Mouse (Mus musculus) WW6 (cell line): ENCODE data around the gene Lingo1.

Source experiments
- DNase-seq: peaks from one replicate; pipeline ENCODE4 v3.0.0-alpha.2; 2013; ENCODE audit warnings: low read depth, low spot score

The Lingo1 gene

DNA sequence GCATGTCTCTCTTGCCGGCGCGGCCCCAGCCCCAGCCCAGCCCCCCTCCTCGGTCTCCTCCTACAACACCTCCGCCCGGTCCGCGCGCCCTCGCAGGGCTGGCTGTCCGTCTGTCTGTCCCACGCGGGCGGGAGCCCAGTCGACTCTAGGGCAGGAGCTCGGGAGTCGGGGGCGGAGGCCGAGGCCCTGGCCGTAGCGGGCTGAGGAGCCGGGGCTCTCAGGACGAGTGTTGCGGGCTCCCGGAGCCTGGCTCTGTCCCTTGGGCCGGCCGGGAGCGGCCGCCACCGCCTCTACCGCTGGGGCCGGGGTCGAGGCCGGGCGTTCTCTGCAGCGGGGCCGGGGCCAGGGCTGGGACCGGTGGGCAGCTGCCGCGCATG, 161.2 kb downstream of the Lingo1 start:
- no peak for DNase-seq

DNA sequence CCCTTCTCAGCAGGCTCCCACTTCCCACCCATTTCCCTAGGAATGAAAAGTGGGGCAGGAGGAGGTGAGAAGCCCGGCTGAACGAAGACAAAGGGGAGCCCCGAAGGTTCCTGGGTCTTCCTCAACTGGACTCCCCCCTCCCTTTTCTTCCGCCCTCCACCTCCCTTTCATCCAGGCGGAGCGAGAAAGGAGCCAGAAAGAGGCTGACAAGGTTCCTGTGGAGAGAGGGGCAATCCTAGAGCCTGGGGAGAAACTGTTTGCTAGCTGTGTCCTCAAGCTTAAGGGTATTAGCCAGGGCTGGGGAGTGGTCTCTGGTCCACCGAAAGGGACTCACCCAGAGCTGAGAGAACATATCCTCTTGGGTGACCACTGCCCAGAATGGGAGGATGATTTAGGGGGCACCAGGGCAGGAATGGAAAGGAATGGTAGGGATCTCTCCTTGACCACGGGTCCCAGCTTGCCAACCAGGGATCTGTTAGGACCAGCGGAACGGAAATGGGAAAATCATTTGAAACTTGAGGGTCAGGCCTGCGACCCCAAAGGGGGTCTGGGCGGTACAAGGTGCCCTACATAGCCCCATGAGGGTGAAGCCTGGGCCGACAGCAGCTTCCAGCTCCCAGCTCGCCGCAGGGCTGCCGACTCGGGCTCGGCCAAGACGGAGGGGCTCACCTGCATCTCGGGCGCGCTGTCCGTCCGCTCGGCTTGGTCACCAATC, 161.7 kb downstream of the Lingo1 start:
- no peak for DNase-seq

DNA sequence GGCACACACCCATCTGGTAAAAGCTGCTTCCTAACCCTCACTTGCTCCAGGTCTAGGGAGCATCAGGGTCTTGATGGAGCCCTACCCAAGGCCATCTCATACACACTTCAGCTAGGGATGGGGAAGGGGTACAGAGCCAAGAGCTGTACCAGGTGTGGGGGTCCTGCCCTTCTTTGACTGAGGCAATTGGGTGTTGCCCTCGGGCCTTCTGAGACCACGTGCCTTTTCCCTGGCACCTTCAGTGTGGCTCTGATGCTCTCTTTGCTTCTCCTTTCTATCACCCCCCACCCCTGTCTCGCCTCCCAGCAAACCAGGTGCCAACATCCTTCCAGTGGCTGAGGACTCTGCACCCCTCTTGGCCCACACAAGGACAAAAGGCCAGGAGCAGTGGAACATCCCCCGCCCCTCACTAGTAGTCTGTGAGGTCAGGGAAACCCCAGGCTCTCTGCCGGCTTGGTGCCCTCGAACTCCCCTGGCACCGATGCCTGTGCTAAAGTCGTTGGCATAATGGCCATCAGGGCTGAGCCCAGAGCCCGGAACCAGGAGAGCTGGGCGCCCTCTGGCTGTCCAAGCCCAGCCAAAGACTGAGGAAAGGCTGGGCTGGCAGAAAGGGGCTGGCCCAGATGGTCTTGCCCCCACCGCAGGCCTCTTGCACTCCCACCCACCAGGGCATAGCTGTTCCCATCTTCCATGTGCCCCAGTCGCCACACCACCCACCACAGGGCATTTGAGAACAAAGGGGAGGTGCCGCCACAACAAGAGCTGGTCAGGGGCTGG, 162.6 kb downstream of the Lingo1 start:
- no peak for DNase-seq

DNA sequence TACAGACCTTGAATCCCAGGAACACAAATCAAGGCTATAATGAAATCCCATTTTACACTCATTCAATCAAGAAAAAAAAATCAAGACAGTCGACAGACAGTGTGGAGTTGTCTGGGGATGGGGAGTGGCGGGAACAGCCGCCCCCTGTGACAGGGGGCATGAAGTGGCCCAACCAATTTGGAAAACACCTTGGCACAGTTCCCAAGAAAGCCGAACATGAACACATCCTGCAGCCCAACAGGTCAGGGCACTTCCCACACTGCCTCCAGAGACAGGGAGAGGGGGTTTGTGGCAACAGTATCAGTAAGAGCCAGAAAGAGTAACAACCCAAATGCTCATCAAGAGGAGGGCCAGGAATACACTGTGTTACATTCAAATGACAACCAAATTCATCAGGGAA, 165.3 kb downstream of the Lingo1 start:
- DNase-seq, result no peak

DNA sequence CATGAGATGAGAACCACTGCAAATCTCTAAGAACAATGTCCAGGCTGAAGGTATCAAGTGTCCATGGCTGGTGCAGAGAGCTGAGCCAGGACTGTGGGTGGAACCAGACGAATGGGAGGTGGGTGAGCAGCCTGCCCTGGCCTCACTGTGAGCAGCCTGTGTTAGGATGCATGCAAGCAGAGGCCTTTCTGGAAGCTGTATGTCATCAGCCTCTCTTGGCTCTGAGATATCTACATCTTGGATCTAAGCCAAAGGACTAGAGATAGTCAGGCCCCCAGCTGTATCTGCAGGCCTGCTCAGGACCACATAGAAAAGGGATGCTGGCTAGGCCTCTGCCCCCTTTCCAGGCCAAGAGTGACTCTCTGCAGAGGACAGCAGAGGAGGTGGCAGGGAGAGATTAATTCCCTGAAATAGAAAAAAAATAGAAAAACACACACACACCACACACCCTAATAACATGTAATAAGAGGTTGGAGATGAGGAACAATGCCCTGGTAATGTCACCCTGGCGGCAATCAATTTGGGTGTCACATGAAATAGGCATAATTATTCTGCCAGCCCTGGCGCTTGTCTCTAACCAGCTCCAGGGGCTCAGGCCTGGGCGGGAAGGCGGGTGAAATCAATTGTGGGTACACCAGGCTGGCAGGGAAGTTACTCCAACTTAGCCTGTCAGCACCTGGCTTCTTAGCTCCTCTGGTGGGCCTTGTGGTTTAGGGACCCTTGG, 166.4 kb downstream of the Lingo1 start:
- DNase-seq, result no peak

DNA sequence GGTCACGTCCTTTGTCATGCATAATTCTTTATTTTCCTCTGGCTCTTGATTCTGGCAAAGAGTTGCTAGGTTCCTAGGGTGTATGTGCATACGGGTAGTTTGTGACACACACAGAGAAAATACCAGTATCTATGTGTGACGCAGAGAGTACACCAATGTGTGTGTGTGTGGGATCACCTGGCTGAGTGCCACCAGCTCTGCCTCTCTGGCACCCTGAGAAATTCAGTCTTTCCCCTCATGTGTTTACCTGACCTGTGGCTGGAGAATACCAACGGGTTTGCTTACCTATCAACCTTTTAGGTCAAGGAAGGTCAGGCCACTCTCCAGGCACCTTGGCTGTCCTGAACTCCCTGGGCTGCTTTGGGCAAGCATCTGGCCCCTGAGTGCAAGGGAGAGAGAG, 169.0 kb downstream of the Lingo1 start:
- DNase-seq, result no peak

DNA sequence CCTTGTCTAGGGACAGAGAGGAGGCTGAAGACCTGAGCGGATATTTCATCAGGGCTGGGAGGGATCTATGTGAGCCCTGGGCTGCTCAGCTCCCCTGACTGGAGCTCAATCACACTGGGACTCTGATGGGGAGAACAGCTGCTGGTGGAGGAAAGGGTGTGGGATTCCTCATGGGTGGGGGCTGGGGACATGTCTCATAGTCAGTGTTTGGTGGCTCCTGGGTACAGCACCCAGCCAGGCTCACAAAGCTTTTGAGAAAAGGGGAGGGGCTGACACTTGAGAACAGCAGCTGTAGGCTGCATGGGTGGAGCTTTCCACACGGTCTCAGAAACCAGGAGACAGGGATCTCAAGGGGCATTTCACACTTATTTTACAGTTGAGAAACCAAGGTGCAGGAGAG, 171.3 kb downstream of the Lingo1 start:
- no peak for DNase-seq

DNA sequence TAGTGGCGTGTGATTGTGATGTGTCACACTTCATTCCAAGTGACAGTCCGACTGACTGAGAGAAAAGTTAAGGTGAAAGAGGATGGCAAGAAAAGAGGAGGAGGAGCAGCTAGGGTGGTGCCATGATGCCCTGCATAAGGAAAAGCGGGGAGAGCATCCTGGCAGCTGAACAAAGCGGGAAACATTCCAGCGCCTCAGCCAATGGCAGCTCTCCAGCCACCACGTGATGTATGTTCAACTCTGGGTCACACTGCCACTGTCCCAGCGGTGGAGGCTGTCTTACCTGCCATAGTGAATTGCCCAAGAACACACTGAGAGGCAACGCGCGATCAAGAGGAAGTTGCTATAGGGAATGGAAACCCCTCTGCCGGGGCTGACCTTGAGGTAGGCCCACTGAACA, 172.9 kb downstream of the Lingo1 start:
- DNase-seq, result no peak

DNA sequence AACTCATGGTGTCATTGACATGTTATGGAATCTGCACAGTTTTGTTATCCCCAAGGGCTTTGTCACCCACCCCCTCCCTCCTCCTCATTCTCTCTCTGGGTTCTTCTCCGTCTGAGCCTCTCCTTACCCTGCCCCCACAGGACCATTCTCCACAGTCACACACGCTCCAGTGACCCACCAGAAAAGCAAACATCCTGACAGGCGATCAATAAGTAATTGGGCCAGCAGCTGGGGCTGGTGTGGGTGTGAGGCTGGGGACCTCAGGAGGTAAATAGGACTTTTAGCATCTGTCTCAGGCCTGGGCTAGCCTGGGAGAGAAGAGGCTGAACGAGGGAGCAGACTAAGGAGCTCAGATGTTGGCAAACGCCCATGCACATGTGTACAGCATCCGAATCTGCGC, 173.5 kb downstream of the Lingo1 start:
- no peak for DNase-seq

DNA sequence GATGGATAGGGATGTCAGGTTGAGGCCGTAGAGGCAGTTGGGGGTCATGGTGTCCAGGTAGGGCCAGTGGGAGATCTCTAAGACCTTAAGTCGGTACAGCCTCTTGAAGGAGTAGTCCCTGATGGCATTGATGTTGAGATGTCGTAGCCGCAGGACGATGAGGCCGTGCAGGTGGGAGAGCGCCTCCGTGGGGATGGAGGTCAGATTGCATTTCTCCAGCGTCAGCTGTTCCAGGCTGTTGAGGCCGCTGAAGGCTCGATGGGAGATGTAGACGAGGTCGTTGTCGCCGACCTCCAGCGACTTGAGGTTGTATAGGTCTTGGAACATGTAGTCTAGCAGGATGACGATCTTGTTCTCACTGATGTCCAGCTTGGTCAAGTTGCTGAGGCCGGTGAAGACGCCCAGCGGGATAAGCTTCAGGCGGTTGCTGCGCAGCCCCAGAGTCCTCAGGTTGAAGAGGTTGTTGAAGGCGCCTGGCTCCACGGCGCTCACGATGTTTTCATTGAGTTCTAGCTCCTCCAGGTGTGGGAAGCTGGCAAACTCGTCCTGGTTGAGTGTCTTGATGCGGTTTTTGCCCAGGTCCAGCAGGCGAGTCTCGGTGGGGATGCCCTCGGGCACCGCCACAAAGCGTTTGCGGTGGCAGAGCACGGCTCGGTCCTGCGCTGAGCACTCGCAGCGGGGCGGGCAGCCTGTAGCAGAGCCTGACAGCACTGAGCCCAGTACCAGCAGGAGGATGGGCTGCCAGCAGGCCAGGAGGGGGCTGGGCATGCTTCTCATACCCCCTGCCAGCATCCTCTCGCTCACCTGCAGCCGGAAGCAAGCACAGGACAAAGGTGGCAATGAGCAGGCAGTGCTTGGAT, 175.5 kb downstream of the Lingo1 start:
- peak; percentile 45 for DNase-seq

DNA sequence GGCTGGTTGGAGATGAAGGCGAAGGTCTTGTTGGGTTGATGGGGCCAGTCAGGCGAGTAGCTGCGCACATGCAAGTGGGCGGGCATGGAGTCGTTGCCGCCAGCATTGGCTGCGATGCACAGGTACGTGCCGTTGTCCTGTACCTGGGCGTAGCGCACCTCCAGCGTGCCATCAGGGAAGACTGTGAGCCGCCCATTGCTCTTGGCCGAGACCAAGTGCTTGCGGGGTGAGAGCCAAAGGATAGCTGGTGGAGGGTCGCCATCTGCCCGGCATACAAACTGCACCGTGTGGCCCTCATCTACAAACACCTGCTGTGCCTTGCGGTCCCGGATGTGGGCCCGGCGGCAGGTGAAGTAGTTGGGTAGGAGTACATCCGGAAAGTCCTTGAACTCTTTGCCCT, 176.6 kb downstream of the Lingo1 start:
- DNase-seq, result no peak

DNA sequence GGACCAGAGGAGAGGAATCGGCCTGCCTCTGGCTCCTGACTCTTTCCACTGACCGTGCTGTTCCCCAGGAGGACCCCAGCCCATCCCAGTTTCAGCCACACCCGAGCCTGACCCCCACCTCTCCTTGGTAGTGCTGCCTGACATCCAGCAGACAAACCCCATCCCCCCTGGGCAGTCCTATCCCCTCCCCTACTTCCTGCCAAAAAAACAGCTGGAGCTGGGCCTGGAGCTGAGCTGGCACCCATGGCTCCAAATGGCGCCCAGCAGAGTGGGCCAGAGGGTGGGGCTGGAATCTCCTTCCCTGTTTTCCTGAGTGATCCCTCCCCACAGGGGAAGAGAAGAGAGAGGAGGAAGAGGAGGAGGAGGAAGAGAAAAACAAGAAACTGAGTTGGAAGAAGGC, 177.6 kb downstream of the Lingo1 start:
- no peak for DNase-seq

DNA sequence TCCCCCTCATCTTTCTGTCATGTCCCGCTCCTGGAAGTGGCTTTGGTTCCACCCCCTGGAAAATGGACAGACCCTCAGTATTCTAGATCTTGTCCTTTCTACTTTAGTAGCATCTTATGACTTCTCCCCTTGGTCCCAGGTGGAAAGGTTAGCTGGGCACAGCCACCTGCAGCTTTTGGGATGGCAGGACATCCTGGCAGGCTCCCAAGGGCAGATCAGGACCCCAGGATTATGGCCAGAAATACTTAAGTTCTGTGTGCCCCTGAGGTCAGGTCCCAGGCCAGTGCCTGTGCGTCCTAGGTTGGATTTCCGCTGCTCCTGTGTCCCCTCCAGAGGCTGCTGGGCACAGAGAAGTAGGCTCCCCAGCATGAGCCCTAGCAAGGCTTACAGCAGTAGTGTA, 180.2 kb downstream of the Lingo1 start:
- no peak for DNase-seq

DNA sequence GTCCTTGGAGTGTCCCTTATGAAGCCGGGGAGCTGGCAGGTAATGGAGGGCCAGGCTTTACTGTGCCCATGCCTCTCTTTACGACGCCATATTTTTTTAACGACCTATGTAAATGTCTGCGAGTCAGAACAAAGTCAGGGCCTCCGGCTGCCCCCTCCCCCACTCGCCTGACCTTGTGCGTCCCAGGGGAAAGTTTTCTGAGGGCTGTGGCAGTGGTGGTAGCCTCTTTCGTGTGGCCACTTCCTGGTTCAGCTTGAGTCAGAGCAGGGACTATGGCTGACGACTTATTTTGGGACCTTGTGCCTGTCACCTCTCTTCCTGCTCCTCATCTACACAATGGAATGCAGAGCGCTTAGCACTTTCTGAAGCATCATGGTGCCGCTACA, 183.5 kb downstream of the Lingo1 start:
- DNase-seq, result no peak

DNA sequence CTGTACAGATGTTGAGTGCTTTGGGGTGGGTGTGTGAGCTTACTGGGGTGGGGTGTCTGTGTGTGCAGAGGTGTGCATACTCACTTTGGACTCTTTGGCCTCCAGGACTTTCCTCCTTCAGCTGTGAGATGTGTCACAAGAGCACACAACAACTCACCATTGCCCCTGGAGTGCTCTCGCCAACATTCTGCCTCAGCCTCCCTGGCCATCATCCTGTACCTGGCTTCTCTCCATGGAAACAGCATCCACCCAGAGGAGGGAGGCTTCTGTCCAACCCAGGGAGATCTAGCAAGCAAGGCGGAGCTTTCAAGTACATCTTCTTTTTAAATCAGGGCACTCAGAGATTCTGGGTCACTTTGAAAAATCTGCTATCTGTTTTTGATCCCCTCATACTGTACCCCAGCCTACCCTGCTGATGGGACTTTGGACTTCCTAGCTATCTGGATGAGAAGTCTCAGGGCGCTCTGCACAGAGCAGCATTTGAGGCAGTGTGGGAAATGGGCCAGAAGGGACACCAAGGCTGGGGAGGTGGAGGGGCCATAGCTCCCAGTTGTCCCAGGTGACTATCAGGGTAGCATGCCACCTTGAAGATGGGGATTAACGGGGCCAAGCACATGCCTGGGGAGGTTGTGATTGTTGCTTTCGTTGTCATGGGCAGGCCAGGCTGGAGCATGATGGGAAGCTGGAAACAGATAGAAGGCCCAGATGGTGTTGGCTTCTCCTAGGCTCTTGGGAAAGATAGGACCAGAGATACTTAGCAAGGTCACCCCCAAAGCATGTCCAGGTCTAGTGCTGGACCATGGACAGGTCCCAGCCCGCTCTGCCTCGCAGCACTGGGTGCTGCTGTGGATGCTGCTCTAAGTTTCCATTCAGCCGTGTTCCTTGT, 184.1 kb downstream of the Lingo1 start:
- no peak for DNase-seq

DNA sequence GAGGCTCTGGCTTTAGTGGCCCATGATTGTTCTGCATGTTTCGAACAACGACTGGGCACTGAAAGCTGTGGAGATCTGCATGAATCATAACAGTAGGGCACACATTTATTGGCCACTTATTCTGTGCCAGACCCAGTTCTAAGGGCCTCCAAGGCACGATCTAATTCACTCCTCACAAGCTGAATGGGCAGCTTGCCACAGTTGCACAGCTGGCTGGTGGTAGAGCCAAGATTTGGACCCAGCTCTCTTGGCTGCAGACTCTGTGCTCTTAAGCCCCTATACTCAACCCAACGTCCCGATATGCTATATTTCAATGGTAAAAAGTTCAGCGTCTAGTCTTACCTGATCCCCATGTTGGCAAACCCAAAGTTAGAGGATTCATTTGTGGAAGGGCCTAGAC, 185.3 kb downstream of the Lingo1 start:
- DNase-seq, result no peak

DNA sequence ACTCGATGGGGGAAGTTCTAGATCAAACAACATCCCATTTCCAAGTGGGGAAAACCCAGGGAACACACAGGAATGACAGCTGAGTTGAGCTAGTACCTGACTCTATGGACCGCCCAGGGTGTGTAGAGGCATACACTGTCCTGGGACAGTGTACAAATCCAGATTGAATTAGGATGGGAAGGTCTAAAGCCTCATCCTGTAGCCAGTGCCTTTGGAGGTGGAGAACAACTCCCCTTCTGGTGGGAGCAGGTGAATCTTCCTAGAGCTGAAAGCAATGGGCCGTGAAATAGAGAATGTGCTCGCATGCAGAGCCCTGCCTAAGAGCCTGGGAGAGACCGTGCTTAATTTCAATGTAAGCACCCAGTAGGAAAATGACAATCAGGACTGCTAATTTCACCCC, 185.8 kb downstream of the Lingo1 start:
- no peak for DNase-seq

DNA sequence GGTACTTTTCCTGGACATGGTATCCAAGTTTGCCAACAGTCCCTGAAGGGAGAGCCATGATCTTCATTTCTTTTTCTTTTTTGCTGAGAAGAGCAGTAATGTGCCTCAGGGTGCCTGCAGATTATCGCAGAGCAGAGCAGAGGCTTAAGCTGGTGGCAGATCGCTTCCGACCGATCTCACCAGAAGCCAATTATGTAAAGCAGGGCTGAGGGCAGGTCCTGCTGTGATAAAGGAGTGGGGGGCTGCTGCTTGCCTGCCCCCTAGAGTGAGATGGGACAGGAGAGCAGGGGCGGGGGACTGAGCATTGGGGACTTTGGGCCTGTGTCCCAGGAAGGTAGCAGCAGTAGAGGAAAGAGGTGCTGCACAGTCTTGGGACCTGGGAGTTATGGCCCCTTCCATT, 186.8 kb downstream of the Lingo1 start:
- DNase-seq, result no peak

DNA sequence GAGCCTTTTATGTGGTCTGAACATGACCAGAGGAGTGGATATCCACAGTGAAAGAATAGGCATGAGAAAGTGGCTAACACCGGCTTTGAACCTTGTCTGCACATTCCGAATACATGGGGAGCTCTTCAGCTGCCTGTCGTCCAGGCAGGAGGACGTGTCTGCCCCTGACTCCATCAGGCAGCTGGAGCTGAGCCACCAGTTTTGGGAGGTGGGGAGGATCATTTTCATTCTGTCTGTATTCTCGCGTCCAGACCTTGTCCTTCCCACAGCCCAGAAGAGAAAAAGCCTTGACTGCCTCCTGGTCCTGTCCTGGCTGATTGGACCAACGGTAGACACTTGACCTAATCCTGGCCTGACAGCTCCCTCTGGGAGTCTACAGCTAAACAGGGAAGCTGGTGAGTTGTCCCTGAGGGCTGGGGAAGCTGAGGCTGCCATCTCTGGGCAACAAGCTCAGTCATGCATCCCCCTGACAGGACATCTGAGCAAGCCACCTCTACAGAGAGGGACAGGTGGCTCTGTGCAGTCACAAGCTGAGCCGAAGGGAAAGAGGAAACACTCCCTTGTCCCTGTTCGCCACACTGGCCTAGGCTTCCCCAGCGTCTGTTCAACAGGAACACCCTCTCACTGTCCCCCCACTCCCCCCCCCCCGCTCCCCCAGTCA, 187.4 kb downstream of the Lingo1 start:
- no peak for DNase-seq

DNA sequence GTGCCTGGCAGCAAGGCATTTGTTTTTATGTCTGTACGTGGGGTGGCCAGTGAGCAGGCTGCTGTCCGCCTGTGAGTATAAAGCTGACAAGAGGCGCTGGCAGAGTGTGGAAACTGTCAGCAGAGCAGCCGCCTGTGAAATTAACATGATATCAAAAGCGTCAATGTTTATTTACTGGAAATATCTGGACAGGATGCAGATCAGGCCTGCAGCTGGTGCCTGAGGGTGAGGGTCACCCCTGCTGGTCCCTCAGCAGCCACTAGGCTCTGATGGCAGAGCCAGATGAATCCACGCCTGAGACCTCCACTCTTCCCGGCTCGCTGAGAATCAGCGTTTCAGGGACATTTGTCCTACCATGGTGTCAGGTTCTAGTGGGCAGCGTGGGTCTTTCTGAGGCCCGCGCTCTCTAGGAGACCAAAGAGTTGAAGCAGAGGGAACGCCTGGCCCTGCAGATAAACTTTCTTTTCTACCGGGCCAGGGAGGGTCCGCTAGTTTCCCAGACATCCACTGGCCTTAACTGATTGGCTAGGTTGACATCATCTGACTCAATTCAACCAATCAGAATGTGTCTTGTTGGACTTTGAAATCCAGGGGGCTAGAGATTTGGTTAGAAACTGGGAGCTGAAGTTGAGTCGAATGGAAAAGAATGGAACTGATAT, 190.1 kb downstream of the Lingo1 start:
- DNase-seq, result peak; percentile 38
